Mouse (Mus musculus) lung, postnatal 0 days (tissue): ENCODE data around the gene 2610528A11Rik. TPM values are rescaled to one million over a fixed set of nuclear protein-coding genes. Genes with fewer than 3 reads are reported as not detected.
"Not testable (repeated sequence)": the region's sequence is repeated elsewhere in the genome, so short reads cannot be mapped to it uniquely, and the experiment has no call there.

Experiments
- ATAC-seq: fragments of 200-750 bp; cut with Nextera tagmentation; 2 replicates; pipeline ENCODE4 v1.8.0; 2017; ENCODE audit warnings: moderate library complexity
- DNase-seq: peaks from one replicate; pipeline ENCODE4 v3.0.0-alpha.2; 2016; ENCODE audit warnings: low spot score
- H3K27ac ChIP-seq: fragments of 300-500 bp; sonication (generic); 2 replicates; pipeline ENCODE4 v1.5.1; 2014; ENCODE audit warnings: antibody characterized with exemption, mild to moderate bottlenecking, low read length, mixed read lengths
- H3K27me3 ChIP-seq: fragments of 300-500 bp; sonication (generic); replicated peaks from 2 replicates; pipeline ENCODE4 v1.6.1; 2014; ENCODE audit warnings: low read length, mixed read lengths; ENCODE audit not compliant: insufficient read depth
- H3K36me3 ChIP-seq: fragments of 300-500 bp; sonication (generic); 2 replicates; pipeline ENCODE4 v1.6.1; 2014; ENCODE audit warnings: low read length, mixed read lengths; ENCODE audit not compliant: insufficient read depth
- H3K4me1 ChIP-seq: fragments of 300-500 bp; sonication (generic); 2 replicates; pipeline ENCODE4 v1.6.1; 2014; ENCODE audit warnings: antibody characterized with exemption, low read depth, low read length, mixed read lengths; ENCODE audit not compliant: insufficient read depth
- H3K4me2 ChIP-seq: fragments of 300-500 bp; sonication (generic); replicated peaks from 2 replicates; pipeline ENCODE4 v1.6.1; 2014; ENCODE audit warnings: low read depth, mild to moderate bottlenecking, low read length, moderate library complexity, mixed read lengths
- H3K4me3 ChIP-seq: fragments of 300-500 bp; sonication (generic); 2 replicates; pipeline ENCODE4 v1.5.1; 2014; ENCODE audit warnings: low read depth, low read length
- H3K9ac ChIP-seq: fragments of 300-500 bp; sonication (generic); replicated peaks from 2 replicates; pipeline ENCODE4 v1.6.1; 2014; ENCODE audit warnings: low read depth, mild to moderate bottlenecking
- H3K9me3 ChIP-seq: fragments of 300-500 bp; sonication (generic); 2 replicates; pipeline ENCODE4 v1.6.1; 2016; ENCODE audit warnings: low read length, mixed read lengths
- CTCF ChIP-seq: IDR thresholded peaks from 2 replicates; pipeline ENCODE4 v1.5.1; 2016; ENCODE audit warnings: antibody characterized with exemption, mild to moderate bottlenecking
- EP300 ChIP-seq: IDR thresholded peaks from 2 replicates; pipeline ENCODE4 v1.6.1; 2016; ENCODE audit warnings: antibody characterized with exemption, mild to moderate bottlenecking, control low read depth
- WGBS: fragments of 180-500 bp; shearing (Covaris S2); extraction: QIAGEN DNeasy Blood & Tissue Kit; methylation state at CpG from one replicate; pipeline ENCODE4 v1.1.7; 2014; 5-methylcytosine and 5-hydroxymethylcytosine counted together
- polyA plus RNA-seq: library from polyadenylated mRNA; unstranded; fragments of >200 nt; fragmentation: Nextera tagmentation; extraction: Ambion mirVana; gene quantifications from 2 replicates; pipeline ENCODE4 v1.2.1, GENCODE M21; 2015

2610528A11Rik gene
- polyA plus RNA-seq: 0.27 and 0.31 TPM in 2 replicates

- 54% methylated on average over 3 of the region's 3 CpGs for WGBS
- ATAC-seq: no peak
- DNase-seq: no peak
Observed at GRCm38 (mm10) chr14:37113922-37114321, at the start of gene 2610528A11Rik. 2610528A11Rik (minus strand) TSS chr14:37114022.

DNA sequence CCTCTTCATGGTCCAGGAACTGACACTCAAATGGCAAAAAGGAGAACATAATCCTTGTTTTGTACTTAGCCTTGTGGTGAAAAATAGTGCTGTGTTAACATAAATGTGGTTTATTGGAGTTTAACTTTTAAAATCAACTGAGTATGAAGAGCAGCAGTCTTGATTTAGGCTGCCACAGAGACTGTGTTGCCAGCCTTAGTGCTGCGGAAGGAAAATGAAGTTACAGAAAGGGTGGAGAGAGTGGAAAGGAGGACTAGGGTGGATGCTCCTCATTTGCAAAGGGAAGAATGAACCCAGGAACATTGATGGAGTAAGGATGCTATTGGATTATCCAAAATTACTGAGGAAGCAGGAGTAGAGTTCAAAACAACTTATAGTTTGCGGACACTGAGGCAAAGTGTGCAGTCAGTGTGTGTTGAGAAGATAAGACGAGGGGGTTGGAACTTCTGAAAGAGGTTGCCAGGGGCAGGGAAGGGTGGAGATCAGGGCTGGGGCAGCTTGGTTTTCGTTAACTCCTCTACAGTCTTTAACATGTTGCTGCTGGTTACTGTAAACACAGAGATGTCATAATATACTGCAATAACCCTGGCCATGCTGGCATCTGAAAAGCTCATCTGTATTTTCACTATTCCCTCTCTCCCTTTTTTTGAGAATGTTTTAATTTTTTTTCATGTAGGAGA lies 49.6 kb upstream of the 2610528A11Rik start:
- Histone ChIP-seq H3K4me3 (no peak overlapping the region), H3K9me3 (no peaks in the 10 kb centered on the region), H3K27me3 (no peaks in the 10 kb centered on the region), H3K4me2 (no peak overlapping the region), H3K9ac (no peak overlapping the region), H3K36me3 (no peaks in the 10 kb centered on the region), H3K4me1 (no peaks in the 10 kb centered on the region), H3K27ac (no peak overlapping the region)
- no peak for DNase-seq
- no peak for TF ChIP-seq CTCF
- TF ChIP-seq EP300: no peak
- WGBS: 66% methylated on average over 4 of the region's 4 CpGs
- no peak for ATAC-seq

More at GRCm38 (mm10) chr14:37113922-37114321, at the start of gene 2610528A11Rik:
- Histone ChIP-seq H3K27ac (no peak within 1 kb of the TSS), H3K9ac (no peak within 1 kb of the TSS), H3K4me3 (no peak within 1 kb of the TSS), H3K9me3 (no peaks in the 10 kb centered on the region), H3K4me2 (no peak within 1 kb of the TSS), H3K36me3 (no peaks in the 10 kb centered on the region), H3K4me1 (no peaks in the 10 kb centered on the region), H3K27me3 (no peaks in the 10 kb centered on the region)
- TF ChIP-seq EP300: no peak
- TF ChIP-seq CTCF: no peak

- TF ChIP-seq CTCF (no peak), EP300 (no peak)
- ATAC-seq: no peak
Observed at GRCm38 (mm10) chr14:37154391-37154790, 40.6 kb upstream of the 2610528A11Rik start.

GRCm38 (mm10) chr14:37139051-37139710 lies 25.4 kb upstream of the 2610528A11Rik start:
- Histone ChIP-seq H3K4me1 (no peaks in the 10 kb centered on the region), H3K27me3 (no peaks in the 10 kb centered on the region), H3K9ac (no peak overlapping the region), H3K9me3 (no peaks in the 10 kb centered on the region), H3K4me2 (no peak overlapping the region), H3K36me3 (no peaks in the 10 kb centered on the region), H3K4me3 (no peak overlapping the region), H3K27ac (no peak overlapping the region)
- 76% methylated on average over 8 of the region's 8 CpGs for WGBS
- TF ChIP-seq CTCF (no peak), EP300 (no peak)
- ATAC-seq (no peak), DNase-seq (no peak)

More at GRCm38 (mm10) chr14:37154391-37154790, 40.6 kb upstream of the 2610528A11Rik start:
- WGBS: 81% methylated on average over 1 of the region's 1 CpGs
- no peaks in the 10 kb centered on the region for H3K27me3 ChIP-seq
- no peak for DNase-seq
- H3K4me3 ChIP-seq: no peak overlapping the region
- no peaks in the 10 kb centered on the region for H3K36me3 ChIP-seq
- no peak overlapping the region for H3K9ac ChIP-seq
- H3K27ac ChIP-seq: no peak overlapping the region
- H3K4me2 ChIP-seq: no peak overlapping the region
- H3K4me1 ChIP-seq: no peaks in the 10 kb centered on the region
- H3K9me3 ChIP-seq: no peaks in the 10 kb centered on the region

GRCm38 (mm10) chr14:37137596-37137995 lies 23.8 kb upstream of the 2610528A11Rik start:
- not testable (repeated sequence) for ATAC-seq
- 84% methylated on average over 2 of the region's 3 CpGs for WGBS

DNA sequence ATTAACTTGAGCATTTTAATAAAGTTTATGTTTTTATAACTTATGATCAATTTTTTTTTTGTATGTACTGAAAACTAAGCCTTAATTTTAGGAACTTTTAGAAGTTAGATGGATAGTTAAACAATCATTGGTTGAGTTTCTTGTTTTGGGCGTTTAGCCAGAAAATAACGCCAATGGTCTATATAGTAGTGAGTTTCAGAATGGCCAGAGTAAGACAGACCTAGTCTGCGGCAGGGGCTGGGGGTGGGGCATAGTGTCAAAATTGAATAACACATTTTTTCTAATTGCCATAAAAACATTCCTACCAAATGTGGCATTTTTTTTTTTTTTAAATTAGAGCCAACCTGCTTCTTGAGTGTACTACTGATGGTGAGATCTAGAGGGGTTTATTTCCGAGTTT lies 22.3 kb upstream of the 2610528A11Rik start:
- Histone ChIP-seq H3K4me2 (no peak overlapping the region), H3K27ac (no peak overlapping the region), H3K9me3 (no peaks in the 10 kb centered on the region), H3K36me3 (peaks cover 7% of the 10 kb centered on the region; the same call in 1 of the 2 replicates), H3K27me3 (no peaks in the 10 kb centered on the region), H3K4me1 (no peaks in the 10 kb centered on the region), H3K9ac (no peak overlapping the region), H3K4me3 (no peak overlapping the region)
- ATAC-seq: no peak
- TF ChIP-seq EP300 (no peak), CTCF (no peak)
- DNase-seq: no peak
- WGBS: 72% methylated on average over 4 of the region's 4 CpGs

More at GRCm38 (mm10) chr14:37137596-37137995, 23.8 kb upstream of the 2610528A11Rik start:
- H3K27ac ChIP-seq, DNase-seq, H3K9me3 ChIP-seq, H3K4me3 ChIP-seq, H3K4me1 ChIP-seq, H3K27me3 ChIP-seq, H3K36me3 ChIP-seq, H3K4me2 ChIP-seq, H3K9ac ChIP-seq: not testable (repeated sequence)
